Mouse (Mus musculus): ENCODE data around the gene Rad51d.
A peak's percentile ranks its signal among the peaks of the same experiment; 100 is the strongest.

Rad51d gene

GRCm38 (mm10) chr11:82897478-82897877, 7.1 kb upstream of the Rad51d start:
- no peak for DNase-seq (ENCODE audit: low read depth, low spot score)

- DNase-seq (ENCODE audit: low read depth, low spot score), result no peak
Observed at GRCm38 (mm10) chr11:82891936-82892335, 1.5 kb upstream of the Rad51d start, which contains the start of gene Fndc8. Gene Fndc8, plus strand, starts transcription at chr11:82892124.

- peak; percentile 45 for DNase-seq (ENCODE audit: low read depth, low spot score)
Observed at GRCm38 (mm10) chr11:82889524-82890341, 681 bp downstream of the Rad51d start.

- DNase-seq (ENCODE audit: low read depth, low spot score), result no peak
Observed at GRCm38 (mm10) chr11:82888491-82888946, 1.9 kb downstream of the Rad51d start.

GRCm38 (mm10) chr11:82886559-82886958, 3.9 kb downstream of the Rad51d start:
- DNase-seq (ENCODE audit: low read depth, low spot score), result peak; percentile 55

GRCm38 (mm10) chr11:82883180-82883579, 7.2 kb downstream of the Rad51d start:
- peak; percentile 59 for DNase-seq (ENCODE audit: low read depth, low spot score)

- no peak for DNase-seq (ENCODE audit: low read depth, low spot score)
Observed at GRCm38 (mm10) chr11:82877726-82878344, 12.6 kb downstream of the Rad51d start.

GRCm38 (mm10) chr11:82875631-82876030, 14.8 kb downstream of the Rad51d start:
- DNase-seq (ENCODE audit: low read depth, low spot score), result peak; percentile 43

- no peak for DNase-seq (ENCODE audit: low read depth, low spot score)
Observed at GRCm38 (mm10) chr11:82874924-82875323, 15.5 kb downstream of the Rad51d start.

- DNase-seq (ENCODE audit: low read depth, low spot score), result peak; percentile 97
Observed at GRCm38 (mm10) chr11:82871031-82871446, 19.4 kb downstream of the Rad51d start, which contains the start of gene Rffl. Gene Rffl, minus strand, starts transcription at chr11:82871210.

- DNase-seq (ENCODE audit: low read depth, low spot score), result peak; percentile 88
Observed at GRCm38 (mm10) chr11:82870173-82871030, 20.0 kb downstream of the Rad51d start.

- no peak for DNase-seq (ENCODE audit: low read depth, low spot score)
Observed at GRCm38 (mm10) chr11:82869506-82870172, 20.8 kb downstream of the Rad51d start.

- DNase-seq (ENCODE audit: low read depth, low spot score), result no peak
Observed at GRCm38 (mm10) chr11:82867956-82868355, 22.5 kb downstream of the Rad51d start.

GRCm38 (mm10) chr11:82866850-82867564, 23.4 kb downstream of the Rad51d start:
- DNase-seq (ENCODE audit: low read depth, low spot score), result peak; percentile 51

GRCm38 (mm10) chr11:82865957-82866356, 24.5 kb downstream of the Rad51d start:
- no peak for DNase-seq (ENCODE audit: low read depth, low spot score)

- no peak for DNase-seq (ENCODE audit: low read depth, low spot score)
Observed at GRCm38 (mm10) chr11:82863488-82863931, 26.9 kb downstream of the Rad51d start.

GRCm38 (mm10) chr11:82863059-82863458, 27.4 kb downstream of the Rad51d start:
- DNase-seq (ENCODE audit: low read depth, low spot score), result no peak

GRCm38 (mm10) chr11:82862638-82863037, 27.8 kb downstream of the Rad51d start:
- DNase-seq (ENCODE audit: low read depth, low spot score), result no peak

- DNase-seq (ENCODE audit: low read depth, low spot score), result no peak
Observed at GRCm38 (mm10) chr11:82861558-82861957, 28.9 kb downstream of the Rad51d start.

GRCm38 (mm10) chr11:82860759-82861158, 29.7 kb downstream of the Rad51d start:
- DNase-seq (ENCODE audit: low read depth, low spot score), result no peak
